Mouse (Mus musculus) CH12.LX (cell line): ENCODE measurements around the gene Coro2b. TPM values are rescaled to one million over a fixed set of nuclear protein-coding genes. Genes with fewer than 3 reads are reported as not detected.

Source experiments
- DNase-seq: peaks from one replicate; pipeline ENCODE4 v3.0.0-alpha.2; 2013; ENCODE audit errors: extremely low read depth
- H3K27ac ChIP-seq: 2 replicates; pipeline ENCODE4 v1.5.1; 2012; ENCODE audit warnings: low read depth, mild to moderate bottlenecking, control low read depth, moderate library complexity; ENCODE audit not compliant: insufficient read depth
- H3K27me3 ChIP-seq: replicated peaks from 2 replicates; pipeline ENCODE3; 2012; ENCODE audit warnings: inconsistent platforms
- H3K36me3 ChIP-seq, 2 experiments: replicated peaks in 1 of 2; 2 replicates each; pipeline versions ENCODE3 to v1.6.1; 2012; ENCODE audit warnings: inconsistent platforms in 1 of 2, low read length in 1 of 2, mild to moderate bottlenecking in 1 of 2, mixed read lengths in 1 of 2, moderate library complexity in 1 of 2; ENCODE audit not compliant: control insufficient read depth in 1 of 2, insufficient read depth in 1 of 2
- H3K4me1 ChIP-seq, 2 experiments: 2 replicates each; pipeline ENCODE4 v1.6.1; 2012; ENCODE audit warnings: inconsistent platforms in 1 of 2, moderate library complexity in 1 of 2; ENCODE audit not compliant: insufficient read depth in 2 of 2, control insufficient read depth in 1 of 2
- H3K4me2 ChIP-seq: 2 replicates; pipeline ENCODE4 v1.6.1; 2012; ENCODE audit warnings: low read depth, mild to moderate bottlenecking, control low read depth; ENCODE audit not compliant: poor library complexity, insufficient read depth, severe bottlenecking
- H3K4me3 ChIP-seq, 3 experiments: fragments of 150-350 bp in 1 of 3; sonication (generic) in 1 of 3; replicated peaks in 1 of 3; 2 replicates each; pipeline versions ENCODE3 to v1.5.1; 2011 to 2012; ENCODE audit warnings: low read depth in 2 of 3, low read length in 2 of 3, mild to moderate bottlenecking in 2 of 3, moderate library complexity in 2 of 3, control low read depth in 1 of 3, improper control_type of control experiment in 1 of 3, inconsistent platforms in 1 of 3, mixed read lengths in 1 of 3; ENCODE audit not compliant: poor library complexity in 1 of 3
- H3K79me2 ChIP-seq: replicated peaks from 2 replicates; pipeline ENCODE4 v1.6.1; 2012; ENCODE audit warnings: mild to moderate bottlenecking, moderate library complexity; ENCODE audit not compliant: control insufficient read depth, poor library complexity, insufficient read depth, severe bottlenecking; ENCODE audit errors: extremely low read depth
- H3K9ac ChIP-seq: 2 replicates; pipeline ENCODE4 v1.6.1; 2012; ENCODE audit warnings: low read depth, mild to moderate bottlenecking, control low read depth, moderate library complexity; ENCODE audit not compliant: insufficient read depth
- H3K9me3 ChIP-seq: replicated peaks from 2 replicates; pipeline ENCODE3; 2012; ENCODE audit warnings: low read length, inconsistent platforms, mixed read lengths
- BHLHE40 ChIP-seq: IDR thresholded peaks from 2 replicates; pipeline ENCODE4 v1.6.1; 2011; ENCODE audit warnings: mild to moderate bottlenecking, low read depth, low read length, improper control_type of control experiment
- CHD1 ChIP-seq: IDR thresholded peaks from 2 replicates; pipeline ENCODE4 v1.6.1; 2012; ENCODE audit warnings: low read depth, low read length, improper control_type of control experiment, inconsistent platforms
- CTCF ChIP-seq, 2 experiments: IDR thresholded peaks in 1 of 2; conservative IDR thresholded peaks in 1 of 2; 2 replicates each; pipeline ENCODE4 v1.5.1; 2011 to 2012; ENCODE audit warnings: low read depth in 2 of 2, low read length in 2 of 2, improper control_type of control experiment in 1 of 2, inconsistent platforms in 1 of 2, mild to moderate bottlenecking in 1 of 2, moderate library complexity in 1 of 2
- E2F4 ChIP-seq: IDR thresholded peaks from 2 replicates; pipeline ENCODE4 v1.6.1; 2011; ENCODE audit warnings: low read depth, low read length, improper control_type of control experiment; ENCODE audit not compliant: insufficient replicate concordance
- ELF1 ChIP-seq: IDR thresholded peaks from 2 replicates; pipeline ENCODE4 v1.6.1; 2014; ENCODE audit warnings: low read depth, mild to moderate bottlenecking, inconsistent platforms, low read length, improper control_type of control experiment
- EP300 ChIP-seq: IDR thresholded peaks from 2 replicates; pipeline ENCODE4 v1.6.1; 2011; ENCODE audit warnings: low read length, improper control_type of control experiment
- IRF4 ChIP-seq: IDR thresholded peaks from 2 replicates; pipeline ENCODE4 v1.6.1; 2014; ENCODE audit warnings: low read depth, mild to moderate bottlenecking, inconsistent platforms, low read length, improper control_type of control experiment
- JUN ChIP-seq: IDR thresholded peaks from 2 replicates; pipeline ENCODE4 v1.6.1; 2011; ENCODE audit warnings: low read depth, mild to moderate bottlenecking, low read length, improper control_type of control experiment, moderate library complexity; ENCODE audit not compliant: insufficient read depth
- JUND ChIP-seq: conservative IDR thresholded peaks from 2 replicates; pipeline ENCODE4 v1.6.1; 2011; ENCODE audit warnings: low read depth, low read length, improper control_type of control experiment
- MAFK ChIP-seq: IDR thresholded peaks from 2 replicates; pipeline ENCODE4 v1.6.1; 2011; ENCODE audit warnings: low read length, improper control_type of control experiment; ENCODE audit not compliant: insufficient replicate concordance
- MAX ChIP-seq: IDR thresholded peaks from 2 replicates; pipeline ENCODE4 v1.6.1; 2011; ENCODE audit warnings: low read length, improper control_type of control experiment
- MAZ ChIP-seq: IDR thresholded peaks from 2 replicates; pipeline ENCODE4 v1.6.1; 2012; ENCODE audit warnings: low read depth, mild to moderate bottlenecking, inconsistent platforms, low read length, improper control_type of control experiment, moderate library complexity
- MYC ChIP-seq: IDR thresholded peaks from 2 replicates; pipeline ENCODE4 v1.6.1; 2011; ENCODE audit warnings: low read depth, mild to moderate bottlenecking, improper control_type of control experiment, low read length
- NRF1 ChIP-seq: IDR thresholded peaks from 2 replicates; pipeline ENCODE4 v1.6.1; 2014; ENCODE audit warnings: low read depth, mild to moderate bottlenecking, inconsistent platforms, low read length, improper control_type of control experiment, moderate library complexity
- POLR2A ChIP-seq: IDR thresholded peaks from 2 replicates; pipeline ENCODE4 v1.6.1; 2011; ENCODE audit warnings: low read depth, mild to moderate bottlenecking, improper control_type of control experiment, low read length
- POLR2AphosphoS2 ChIP-seq: IDR thresholded peaks from 2 replicates; pipeline ENCODE4 v1.6.1; 2011; ENCODE audit warnings: low read depth, low read length, improper control_type of control experiment
- RAD21 ChIP-seq: IDR thresholded peaks from 2 replicates; pipeline ENCODE4 v1.6.1; 2011; ENCODE audit warnings: low read depth, mild to moderate bottlenecking, low read length, improper control_type of control experiment, moderate library complexity
- RCOR1 ChIP-seq: conservative IDR thresholded peaks from 2 replicates; pipeline ENCODE4 v1.6.1; 2012; ENCODE audit warnings: low read depth, mild to moderate bottlenecking, inconsistent platforms, low read length, improper control_type of control experiment
- SIN3A ChIP-seq: IDR thresholded peaks from 2 replicates; pipeline ENCODE4 v1.6.1; 2012; ENCODE audit warnings: low read length, improper control_type of control experiment, inconsistent platforms
- TBP ChIP-seq: conservative IDR thresholded peaks from 2 replicates; pipeline ENCODE4 v1.6.1; 2011; ENCODE audit warnings: low read depth, low read length, improper control_type of control experiment
- TCF12 ChIP-seq: IDR thresholded peaks from 2 replicates; pipeline ENCODE4 v1.6.1; 2014; ENCODE audit warnings: low read depth, mild to moderate bottlenecking, inconsistent platforms, low read length, improper control_type of control experiment
- UBTF ChIP-seq: IDR thresholded peaks from 2 replicates; pipeline ENCODE4 v1.6.1; 2012; ENCODE audit warnings: low read depth, mild to moderate bottlenecking, inconsistent platforms, low read length, improper control_type of control experiment, moderate library complexity
- USF1 ChIP-seq: IDR thresholded peaks from 2 replicates; pipeline ENCODE4 v1.6.1; 2014; ENCODE audit warnings: low read depth, mild to moderate bottlenecking, inconsistent platforms, low read length, improper control_type of control experiment
- ZC3H11A ChIP-seq: IDR thresholded peaks from 2 replicates; pipeline ENCODE4 v1.6.1; 2012; ENCODE audit warnings: low read depth, mild to moderate bottlenecking, inconsistent platforms, low read length, improper control_type of control experiment
- ZKSCAN1 ChIP-seq: IDR thresholded peaks from 2 replicates; pipeline ENCODE4 v1.6.1; 2012; ENCODE audit warnings: low read depth, inconsistent platforms, low read length, improper control_type of control experiment, borderline replicate concordance
- ZMIZ1 ChIP-seq: IDR thresholded peaks from 2 replicates; pipeline ENCODE4 v1.6.1; 2012; ENCODE audit warnings: low read depth, mild to moderate bottlenecking, inconsistent platforms, low read length, improper control_type of control experiment
- dilution Hi-C: fragments of 300-500 bp; cut with MboI; formaldehyde crosslinking; loops from 2 replicates; pipeline ENCODE4 v1.14.3; 2020; ENCODE audit warnings: low sequenced_read_pairs; ENCODE audit not compliant: extremely low pct_unique_long_range_greater_than_20kb, extremely low pct_ligation_motif_present
- in situ Hi-C: fragments of 300-500 bp; cut with MboI; formaldehyde crosslinking; loops from 3 replicates; pipeline ENCODE4 v1.14.3; 2019; ENCODE audit warnings: low sequenced_read_pairs, low pct_ligation_motif_present, low pct_unique_long_range_greater_than_20kb, mixed read lengths
- polyA plus RNA-seq: library from polyadenylated mRNA; unstranded; fragments of >175 nt; gene quantifications from 2 replicates; pipeline ENCODE4 v1.2.1, GENCODE M21; 2012; ENCODE audit warnings: low read depth; ENCODE audit not compliant: insufficient read length
- total RNA-seq, 2 experiments: library from RNA; depleted of rRNA; stranded (reverse); fragments of 300-350 nt in 1 of 2; fragments of >200 nt in 1 of 2; gene quantifications; 2 replicates each; pipeline ENCODE4 v1.2.3; 2012 to 2014

Coro2b gene
- total and polyA plus RNA-seq, 3 experiments, result 0.77 to 3.2 (median 0.85) TPM

DNA sequence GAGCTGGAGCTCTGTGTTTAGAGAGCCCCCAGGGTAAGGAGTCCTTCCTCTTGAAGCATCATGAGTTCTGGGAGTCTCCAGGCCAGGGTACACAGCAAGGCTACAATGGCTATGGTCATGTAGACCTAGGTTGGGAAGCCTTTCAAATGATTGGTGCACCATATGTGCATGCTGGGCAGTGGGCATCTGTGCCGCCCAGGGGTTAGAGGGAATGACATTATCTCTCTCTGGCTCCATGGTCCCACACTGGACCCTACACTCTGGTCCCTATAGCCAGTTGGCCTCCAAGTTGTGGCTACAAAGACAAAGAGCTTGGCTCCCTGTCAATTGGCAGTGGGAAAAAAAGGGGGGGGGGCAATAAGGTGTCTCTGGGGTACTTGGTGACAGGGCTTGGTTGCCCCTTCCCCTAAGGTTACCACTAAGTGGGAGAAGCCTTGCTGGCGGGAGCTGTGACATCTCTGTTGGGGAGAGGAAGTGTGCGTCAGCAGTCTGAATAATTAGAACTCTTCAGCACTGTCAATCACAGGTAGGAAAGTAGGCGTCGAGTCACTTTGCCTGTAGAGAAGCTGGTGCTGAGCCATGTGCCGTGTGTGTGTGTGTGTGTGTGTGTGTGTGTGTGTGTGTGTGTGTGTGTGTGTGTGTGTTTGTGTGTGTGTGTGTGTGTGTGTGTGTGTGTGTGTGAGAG lies 44.4 kb downstream of the Coro2b start:
- H3K9me3 ChIP-seq, result no peaks in the 10 kb centered on the region
- H3K9ac ChIP-seq, result no peak overlapping the region
- dilution Hi-C loops, result no loop called here
- no peak overlapping the region for H3K27ac ChIP-seq
- H3K4me3 ChIP-seq, result no peak overlapping the region
- no peak for TF ChIP-seq CHD1
- TF ChIP-seq RCOR1, result no peak
- no peak for TF ChIP-seq UBTF
- TF ChIP-seq ZKSCAN1, result no peak
- TF ChIP-seq IRF4, result no peak
- TF ChIP-seq MAZ, result no peak
- no peak for TF ChIP-seq POLR2A
- TF ChIP-seq POLR2AphosphoS2, result no peak
- no peak for TF ChIP-seq SIN3A
- TF ChIP-seq TBP, result no peak
- TF ChIP-seq RAD21, result no peak
- TF ChIP-seq, all 38 proteins: peak for 0
- no peaks in the 10 kb centered on the region for H3K27me3 ChIP-seq
- H3K4me1 ChIP-seq, result peaks cover 14 to 26% of the 10 kb centered on the region in 2 experiments
- no peak for DNase-seq
- no peak overlapping the region for H3K4me2 ChIP-seq
- in situ Hi-C loops, result no loop called here
- H3K79me2 ChIP-seq, result no peaks in the 10 kb centered on the region
- no peaks in the 10 kb centered on the region for H3K36me3 ChIP-seq

DNA sequence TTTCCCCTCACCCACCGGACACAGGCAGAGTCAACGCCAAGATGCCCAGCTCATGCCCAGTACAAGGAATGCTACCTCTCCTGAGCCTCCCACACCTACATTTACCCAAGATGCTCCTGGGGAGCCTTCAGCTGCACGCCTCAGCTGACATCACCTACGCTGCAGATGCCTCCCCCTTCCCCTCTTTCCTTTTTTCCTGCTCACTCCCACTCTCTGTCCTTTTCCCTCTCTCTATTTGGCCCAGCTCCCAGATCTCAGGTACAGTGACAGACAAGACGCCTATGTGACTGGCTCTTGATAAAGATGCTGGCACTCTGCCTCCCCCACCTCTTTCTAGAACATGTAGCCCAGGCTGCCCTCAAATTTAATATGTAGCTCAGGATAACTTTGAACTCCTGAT lies 45.2 kb downstream of the Coro2b start:
- H3K4me1 ChIP-seq, result peaks cover 10 to 25% of the 10 kb centered on the region in 2 experiments
- dilution Hi-C loops, result no loop called here
- H3K4me2 ChIP-seq, result no peak overlapping the region
- no peak overlapping the region for H3K4me3 ChIP-seq
- no peak for TF ChIP-seq USF1
- no peak for TF ChIP-seq EP300
- no peak for TF ChIP-seq TCF12
- no peak for TF ChIP-seq ZC3H11A
- TF ChIP-seq IRF4, result no peak
- TF ChIP-seq, all 38 proteins: peak for 0
- no peak for DNase-seq
- Histone ChIP-seq H3K9me3 (no peaks in the 10 kb centered on the region), H3K79me2 (no peaks in the 10 kb centered on the region), H3K27ac (no peak overlapping the region), H3K36me3 (no peaks in the 10 kb centered on the region), H3K9ac (no peak overlapping the region), H3K27me3 (no peaks in the 10 kb centered on the region)
- in situ Hi-C loops, result no loop called here

DNA sequence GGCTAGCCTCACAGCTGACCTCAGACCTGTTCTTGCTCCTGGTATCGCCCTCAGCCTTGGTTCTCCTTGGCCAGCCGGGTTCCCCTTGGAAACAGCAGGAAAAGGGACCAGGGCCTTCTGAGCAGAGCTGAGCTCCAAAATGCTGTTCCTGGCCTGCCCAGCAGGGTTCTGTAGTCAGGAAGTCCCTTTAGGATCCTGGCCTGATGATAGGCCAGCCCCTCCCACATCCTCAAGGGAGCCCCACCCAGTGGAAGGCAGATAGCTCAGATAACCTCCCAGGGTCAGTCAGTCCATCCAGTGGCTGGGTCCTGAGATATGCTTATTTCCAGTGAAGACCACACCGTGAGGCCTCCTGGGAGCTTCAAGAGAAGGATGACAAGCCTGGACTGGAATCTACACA lies 45.7 kb downstream of the Coro2b start:
- no peak overlapping the region for H3K9ac ChIP-seq
- no peak overlapping the region for H3K4me2 ChIP-seq
- H3K27me3 ChIP-seq, result no peaks in the 10 kb centered on the region
- no peak for DNase-seq
- H3K27ac ChIP-seq, result no peak overlapping the region
- no peaks in the 10 kb centered on the region for H3K9me3 ChIP-seq
- no peaks in the 10 kb centered on the region for H3K79me2 ChIP-seq
- no peak overlapping the region for H3K4me3 ChIP-seq
- TF ChIP-seq RCOR1, result no peak
- no peak for TF ChIP-seq JUN
- no peak for TF ChIP-seq MYC
- TF ChIP-seq EP300, result no peak
- TF ChIP-seq E2F4, result no peak
- no peak for TF ChIP-seq ZMIZ1
- TF ChIP-seq CTCF (conservative IDR thresholded peaks at IDR 0.05 in 1 of 2, IDR thresholded peaks at IDR 0.05 in 1 of 2; ENCODE audit: low read depth in 2 of 2, low read length in 2 of 2), result 0 out of 4 replicates have a peak, but pooled peaks of 1 of the 2 experiments have one; percentile 18
- TF ChIP-seq JUND, result no peak
- TF ChIP-seq BHLHE40, result no peak
- no peak for TF ChIP-seq TCF12
- no peak for TF ChIP-seq MAX
- peak; percentile 26; the same call in 1 of the 2 replicates for TF ChIP-seq ELF1
- no peak for TF ChIP-seq TBP
- no peak for TF ChIP-seq MAFK
- TF ChIP-seq NRF1, result no peak
- TF ChIP-seq IRF4, result no peak
- no peak for TF ChIP-seq SIN3A
- TF ChIP-seq, all 38 proteins: peak for 2
- Histone ChIP-seq H3K36me3 (no peaks in the 10 kb centered on the region), H3K4me1 (peaks cover 8 to 25% of the 10 kb centered on the region in 2 experiments)
- in situ Hi-C loops (no loop called here), dilution Hi-C loops (no loop called here)
